Mouse (Mus musculus) cerebellum, adult 8-10 months (tissue): ENCODE data around the gene Sertad2.

Source experiments
- DNase-seq: peaks from one replicate; pipeline ENCODE4 v3.0.0; 2022

Sertad2 gene

GRCm38 (mm10) chr11:20542739-20543452, at the start of gene Sertad2:
TSS of gene Sertad2 (plus strand) at chr11:20543253.
- DNase-seq: peak; percentile 99

GRCm38 (mm10) chr11:20493922-20494626, 49.0 kb upstream of the Sertad2 start:
- no peak for DNase-seq

- DNase-seq: no peak
Measured at GRCm38 (mm10) chr11:20500516-20500915, 42.5 kb upstream of the Sertad2 start.

GRCm38 (mm10) chr11:20501160-20501955, 41.7 kb upstream of the Sertad2 start:
- DNase-seq: no peak

GRCm38 (mm10) chr11:20513574-20513973, 29.5 kb upstream of the Sertad2 start:
- no peak for DNase-seq

- DNase-seq: no peak
Measured at GRCm38 (mm10) chr11:20514757-20515156, 28.3 kb upstream of the Sertad2 start.

- no peak for DNase-seq
Measured at GRCm38 (mm10) chr11:20521321-20521720, 21.7 kb upstream of the Sertad2 start.

GRCm38 (mm10) chr11:20522750-20523149, 20.3 kb upstream of the Sertad2 start:
- DNase-seq: no peak

GRCm38 (mm10) chr11:20524435-20524834, 18.6 kb upstream of the Sertad2 start:
- DNase-seq: no peak

- DNase-seq: no peak
Measured at GRCm38 (mm10) chr11:20525909-20526308, 17.1 kb upstream of the Sertad2 start.

GRCm38 (mm10) chr11:20527901-20528300, 15.2 kb upstream of the Sertad2 start:
- DNase-seq: peak; percentile 63

GRCm38 (mm10) chr11:20531682-20531991, 11.4 kb upstream of the Sertad2 start:
- no peak for DNase-seq

- peak; percentile 65 for DNase-seq
Measured at GRCm38 (mm10) chr11:20531992-20532881, 10.8 kb upstream of the Sertad2 start.

GRCm38 (mm10) chr11:20533231-20533630, 9.8 kb upstream of the Sertad2 start:
- DNase-seq: no peak

- DNase-seq: no peak
Measured at GRCm38 (mm10) chr11:20537221-20537620, 5.8 kb upstream of the Sertad2 start.

- DNase-seq: no peak
Measured at GRCm38 (mm10) chr11:20538496-20538895, 4.6 kb upstream of the Sertad2 start.

- no peak for DNase-seq
Measured at GRCm38 (mm10) chr11:20541280-20541679, 1.8 kb upstream of the Sertad2 start.

- peak; percentile 79 for DNase-seq
Measured at GRCm38 (mm10) chr11:20541995-20542637, 937 bp upstream of the Sertad2 start.

GRCm38 (mm10) chr11:20543453-20544120, 534 bp downstream of the Sertad2 start:
- DNase-seq: peak; percentile 67

- no peak for DNase-seq
Measured at GRCm38 (mm10) chr11:20544376-20544775, 1.3 kb downstream of the Sertad2 start.

GRCm38 (mm10) chr11:20544801-20545515, 1.9 kb downstream of the Sertad2 start:
- DNase-seq: no peak
